ENCODE assay signal across 9 mouse cellular contexts in the genomic region with DNA sequence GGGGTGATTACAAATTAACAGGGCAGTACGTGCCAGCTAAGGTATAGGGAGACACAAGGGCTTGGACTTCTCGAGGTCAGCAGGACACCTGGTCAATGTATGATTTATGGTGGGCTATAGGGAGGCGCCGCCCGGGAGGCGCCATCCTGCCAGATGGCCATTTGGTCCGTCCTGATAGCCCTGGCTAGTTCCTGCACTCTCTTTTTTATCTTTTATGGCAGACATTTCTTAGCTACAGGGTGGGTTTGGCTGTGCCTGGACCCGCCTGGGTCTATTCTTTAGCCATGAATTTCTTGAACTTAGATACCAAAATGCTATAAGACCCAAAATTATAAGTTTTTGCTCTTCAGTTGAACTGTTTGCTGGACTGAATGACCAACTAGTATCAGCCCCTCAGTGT. TPM values are rescaled to one million over a fixed set of nuclear protein-coding genes. Genes with fewer than 3 reads are reported as not detected.
"Had no signal": no experiment of that assay in that cellular context is flagged by ENCODE, and none has a peak within 500 bp of the region (broad histone marks: within the 10 kb centered on the region; RNA-seq: fewer than 3 reads in every experiment).

No protein-coding gene starts in this region.

RNA-seq across cellular contexts. Expression of a gene that starts 24.8 kb away (rescaled TPM):
- total RNA-seq: layer of hippocampus, adult 2 months; layer of hippocampus, postnatal 25 days; left cerebral cortex, adult 18-20 months; left cerebral cortex, postnatal 25 days; liver, adult 2 months; megakaryocyte, adult 5-6 weeks had no signal
- polyA plus RNA-seq: kidney, adult 2 months; spleen, adult 2 months; testis, adult 2 months had no signal
